Mouse (Mus musculus): ENCODE measurements around the gene Fmod. TPM values are rescaled to one million over a fixed set of nuclear protein-coding genes. Genes with fewer than 3 reads are reported as not detected.

Gene Fmod
- polyA plus RNA-seq, 1 experiment = not detected

GRCm38 (mm10) chr1:134041900-134042299 is 4.8 kb downstream of the Fmod start:
- Histone ChIP-seq H3K9me3 (replicated peaks; ENCODE audit: control insufficient read depth, insufficient read depth, low read length, poor library complexity, severe bottlenecking) (no peaks in the 10 kb centered on the region), H3K4me1 (ENCODE audit: control insufficient read depth, insufficient read depth, low read length) (no peaks in the 10 kb centered on the region), H3K36me3 (ENCODE audit: control insufficient read depth, insufficient read depth, low read length, poor library complexity, severe bottlenecking) (no peaks in the 10 kb centered on the region), H3K27ac (ENCODE audit: insufficient read depth, low read length) (no peak overlapping the region), H3K27me3 (ENCODE audit: control insufficient read depth, insufficient read depth, low read length, poor library complexity, severe bottlenecking) (no peaks in the 10 kb centered on the region), H3K9ac (ENCODE audit: low read depth, poor library complexity, severe bottlenecking) (no peak overlapping the region), H3K4me3 (ENCODE audit: low read depth, low read length) (no peak overlapping the region)
- TF ChIP-seq EP300 (IDR thresholded peaks at IDR 0.05; ENCODE audit: insufficient read depth, low read depth, low read length) = no peak
- no peak for TF ChIP-seq POLR2A (IDR thresholded peaks at IDR 0.05; ENCODE audit: insufficient read depth, low read length)
- no peak for TF ChIP-seq CTCF (IDR thresholded peaks at IDR 0.05; ENCODE audit: low read depth, low read length)

- no peak overlapping the region for H3K27ac ChIP-seq (ENCODE audit: insufficient read depth, low read length)
Measured at GRCm38 (mm10) chr1:134042341-134042740, 5.3 kb downstream of the Fmod start.

GRCm38 (mm10) chr1:134044805-134045204 is 7.8 kb downstream of the Fmod start:
- H3K9ac ChIP-seq (ENCODE audit: low read depth, poor library complexity, severe bottlenecking) = no peak overlapping the region
- H3K36me3 ChIP-seq (ENCODE audit: control insufficient read depth, insufficient read depth, low read length, poor library complexity, severe bottlenecking) = no peaks in the 10 kb centered on the region
- no peaks in the 10 kb centered on the region for H3K4me1 ChIP-seq (ENCODE audit: control insufficient read depth, insufficient read depth, low read length)
- H3K27me3 ChIP-seq (ENCODE audit: control insufficient read depth, insufficient read depth, low read length, poor library complexity, severe bottlenecking) = no peaks in the 10 kb centered on the region
- TF ChIP-seq POLR2A (IDR thresholded peaks at IDR 0.05; ENCODE audit: insufficient read depth, low read length) (no peak), EP300 (IDR thresholded peaks at IDR 0.05; ENCODE audit: insufficient read depth, low read depth, low read length) (no peak)
- no peaks in the 10 kb centered on the region for H3K9me3 ChIP-seq (replicated peaks; ENCODE audit: control insufficient read depth, insufficient read depth, low read length, poor library complexity, severe bottlenecking)
- H3K4me3 ChIP-seq (ENCODE audit: low read depth, low read length) = no peak overlapping the region
- no peak overlapping the region for H3K27ac ChIP-seq (ENCODE audit: insufficient read depth, low read length)

More at GRCm38 (mm10) chr1:134042341-134042740, 5.3 kb downstream of the Fmod start:
- H3K9me3 ChIP-seq (replicated peaks; ENCODE audit: control insufficient read depth, insufficient read depth, low read length, poor library complexity, severe bottlenecking) = no peaks in the 10 kb centered on the region
- H3K4me3 ChIP-seq (ENCODE audit: low read depth, low read length) = no peak overlapping the region
- TF ChIP-seq POLR2A (IDR thresholded peaks at IDR 0.05; ENCODE audit: insufficient read depth, low read length) (no peak), CTCF (IDR thresholded peaks at IDR 0.05; ENCODE audit: low read depth, low read length) (no peak), EP300 (IDR thresholded peaks at IDR 0.05; ENCODE audit: insufficient read depth, low read depth, low read length) (no peak)
- H3K4me1 ChIP-seq (ENCODE audit: control insufficient read depth, insufficient read depth, low read length) = no peaks in the 10 kb centered on the region
- H3K9ac ChIP-seq (ENCODE audit: low read depth, poor library complexity, severe bottlenecking) = no peak overlapping the region
- no peaks in the 10 kb centered on the region for H3K36me3 ChIP-seq (ENCODE audit: control insufficient read depth, insufficient read depth, low read length, poor library complexity, severe bottlenecking)
- H3K27me3 ChIP-seq (ENCODE audit: control insufficient read depth, insufficient read depth, low read length, poor library complexity, severe bottlenecking) = no peaks in the 10 kb centered on the region

GRCm38 (mm10) chr1:134045971-134046370 is 8.9 kb downstream of the Fmod start:
- Histone ChIP-seq H3K9me3 (replicated peaks; ENCODE audit: control insufficient read depth, insufficient read depth, low read length, poor library complexity, severe bottlenecking) (no peaks in the 10 kb centered on the region), H3K4me3 (ENCODE audit: low read depth, low read length) (no peak overlapping the region), H3K4me1 (ENCODE audit: control insufficient read depth, insufficient read depth, low read length) (no peaks in the 10 kb centered on the region), H3K36me3 (ENCODE audit: control insufficient read depth, insufficient read depth, low read length, poor library complexity, severe bottlenecking) (no peaks in the 10 kb centered on the region), H3K27me3 (ENCODE audit: control insufficient read depth, insufficient read depth, low read length, poor library complexity, severe bottlenecking) (no peaks in the 10 kb centered on the region), H3K27ac (ENCODE audit: insufficient read depth, low read length) (no peak overlapping the region), H3K9ac (ENCODE audit: low read depth, poor library complexity, severe bottlenecking) (peak overlapping the region; percentile 31)
- no peak for TF ChIP-seq POLR2A (IDR thresholded peaks at IDR 0.05; ENCODE audit: insufficient read depth, low read length)
- TF ChIP-seq CTCF (IDR thresholded peaks at IDR 0.05; ENCODE audit: low read depth, low read length) = peak; percentile 84

- no peaks in the 10 kb centered on the region for H3K36me3 ChIP-seq (ENCODE audit: control insufficient read depth, insufficient read depth, low read length, poor library complexity, severe bottlenecking)
- no peaks in the 10 kb centered on the region for H3K9me3 ChIP-seq (replicated peaks; ENCODE audit: control insufficient read depth, insufficient read depth, low read length, poor library complexity, severe bottlenecking)
- peak overlapping the region; percentile 31 for H3K9ac ChIP-seq (ENCODE audit: low read depth, poor library complexity, severe bottlenecking)
- no peak overlapping the region for H3K27ac ChIP-seq (ENCODE audit: insufficient read depth, low read length)
- H3K4me3 ChIP-seq (ENCODE audit: low read depth, low read length) = peak overlapping the region; percentile 32
- H3K27me3 ChIP-seq (ENCODE audit: control insufficient read depth, insufficient read depth, low read length, poor library complexity, severe bottlenecking) = no peaks in the 10 kb centered on the region
- TF ChIP-seq CTCF (IDR thresholded peaks at IDR 0.05; ENCODE audit: low read depth, low read length) (no peak), EP300 (IDR thresholded peaks at IDR 0.05; ENCODE audit: insufficient read depth, low read depth, low read length) (no peak)
- H3K4me1 ChIP-seq (ENCODE audit: control insufficient read depth, insufficient read depth, low read length) = no peaks in the 10 kb centered on the region
Measured at GRCm38 (mm10) chr1:134046387-134046786, 9.3 kb downstream of the Fmod start.

- Histone ChIP-seq H3K36me3 (ENCODE audit: control insufficient read depth, insufficient read depth, low read length, poor library complexity, severe bottlenecking) (no peaks in the 10 kb centered on the region), H3K4me3 (ENCODE audit: low read depth, low read length) (no peak overlapping the region), H3K27ac (ENCODE audit: insufficient read depth, low read length) (no peak overlapping the region), H3K9ac (ENCODE audit: low read depth, poor library complexity, severe bottlenecking) (no peak overlapping the region), H3K9me3 (replicated peaks; ENCODE audit: control insufficient read depth, insufficient read depth, low read length, poor library complexity, severe bottlenecking) (no peaks in the 10 kb centered on the region), H3K4me1 (ENCODE audit: control insufficient read depth, insufficient read depth, low read length) (no peaks in the 10 kb centered on the region), H3K27me3 (ENCODE audit: control insufficient read depth, insufficient read depth, low read length, poor library complexity, severe bottlenecking) (no peaks in the 10 kb centered on the region)
- TF ChIP-seq CTCF (IDR thresholded peaks at IDR 0.05; ENCODE audit: low read depth, low read length) (no peak), POLR2A (IDR thresholded peaks at IDR 0.05; ENCODE audit: insufficient read depth, low read length) (no peak), EP300 (IDR thresholded peaks at IDR 0.05; ENCODE audit: insufficient read depth, low read depth, low read length) (no peak)
Measured at GRCm38 (mm10) chr1:134047431-134047830, 10.4 kb downstream of the Fmod start.
